Mouse (Mus musculus) embryonic facial prominence, embryonic 13.5 days (tissue): ENCODE data around the gene Pde8a. TPM values are rescaled to one million over a fixed set of nuclear protein-coding genes. Genes with fewer than 3 reads are reported as not detected.

Source experiments
- ATAC-seq: fragments of 200-750 bp; cut with Nextera tagmentation; 2 replicates; pipeline ENCODE4 v1.8.0; 2017; ENCODE audit warnings: low read depth; ENCODE audit not compliant: insufficient number of reproducible peaks, insufficient read depth, low FRiP score, low TSS enrichment
- H3K27ac ChIP-seq: fragments of 300-500 bp; sonication (generic); 2 replicates; pipeline ENCODE4 v1.5.1; 2015; ENCODE audit warnings: moderate library complexity, mild to moderate bottlenecking, inconsistent platforms
- H3K27me3 ChIP-seq: fragments of 300-500 bp; sonication (generic); 2 replicates; pipeline ENCODE4 v1.6.1; 2015; ENCODE audit warnings: mild to moderate bottlenecking, inconsistent platforms
- H3K36me3 ChIP-seq: fragments of 300-500 bp; sonication (generic); 2 replicates; pipeline ENCODE4 v1.6.1; 2015; ENCODE audit warnings: mild to moderate bottlenecking, inconsistent platforms
- H3K4me1 ChIP-seq: fragments of 300-500 bp; sonication (generic); 2 replicates; pipeline ENCODE4 v1.6.1; 2015; ENCODE audit warnings: inconsistent platforms
- H3K4me2 ChIP-seq: fragments of 300-500 bp; sonication (generic); 2 replicates; pipeline ENCODE4 v1.6.1; 2015; ENCODE audit warnings: moderate library complexity, mild to moderate bottlenecking, inconsistent platforms
- H3K4me3 ChIP-seq: fragments of 300-500 bp; sonication (generic); 2 replicates; pipeline ENCODE4 v1.5.1; 2015; ENCODE audit warnings: mild to moderate bottlenecking, inconsistent platforms
- H3K9ac ChIP-seq: fragments of 300-500 bp; sonication (generic); 2 replicates; pipeline ENCODE4 v1.6.1; 2015; ENCODE audit warnings: mild to moderate bottlenecking, inconsistent platforms
- H3K9me3 ChIP-seq: fragments of 300-500 bp; sonication (generic); 2 replicates; pipeline ENCODE4 v1.6.1; 2016; ENCODE audit warnings: inconsistent platforms
- WGBS: fragments of 180-500 bp; shearing (Covaris S2); methylation state at CpG from one replicate; pipeline ENCODE4 v1.1.7; 2015; ENCODE audit warnings: mixed read lengths; 5-methylcytosine and 5-hydroxymethylcytosine counted together
- polyA plus RNA-seq: library from polyadenylated mRNA; unstranded; fragments of >200 nt; fragmentation: Nextera tagmentation; extraction: Ambion mirVana; gene quantifications from 2 replicates; pipeline ENCODE4 v1.2.1, GENCODE M21; 2015

Gene Pde8a
- polyA plus RNA-seq, 1 experiment from 2014 or later, result 4.7 TPM

- no peak overlapping the region for H3K4me3 ChIP-seq
- no peak overlapping the region for H3K9ac ChIP-seq
- no peaks in the 10 kb centered on the region for H3K9me3 ChIP-seq
- H3K36me3 ChIP-seq, result no peaks in the 10 kb centered on the region
- WGBS, result 85% methylated on average over 1 of the region's 1 CpGs
- H3K4me1 ChIP-seq, result no peaks in the 10 kb centered on the region
- no peak overlapping the region for H3K27ac ChIP-seq
- H3K27me3 ChIP-seq, result no peaks in the 10 kb centered on the region
- ATAC-seq, result no peak
- no peak overlapping the region for H3K4me2 ChIP-seq
These were observed 67.8 kb downstream of the Pde8a start for GRCm38 (mm10) chr7:81281240-81281639.

GRCm38 (mm10) chr7:81286456-81286855 is 73.1 kb downstream of the Pde8a start:
- no peaks in the 10 kb centered on the region for H3K9me3 ChIP-seq
- no peaks in the 10 kb centered on the region; the same call in 1 of the 2 replicates for H3K27me3 ChIP-seq
- H3K27ac ChIP-seq, result no peak overlapping the region
- H3K4me3 ChIP-seq, result no peak overlapping the region
- no peak overlapping the region for H3K9ac ChIP-seq
- ATAC-seq, result no peak
- no peaks in the 10 kb centered on the region for H3K36me3 ChIP-seq
- WGBS, result 45% methylated on average over 7 of the region's 7 CpGs
- H3K4me1 ChIP-seq, result no peaks in the 10 kb centered on the region
- H3K4me2 ChIP-seq, result no peak overlapping the region

- no peak for ATAC-seq
- 68% methylated on average over 8 of the region's 8 CpGs for WGBS
- Histone ChIP-seq H3K36me3 (no peaks in the 10 kb centered on the region), H3K4me3 (no peak overlapping the region), H3K4me1 (no peaks in the 10 kb centered on the region), H3K9me3 (no peaks in the 10 kb centered on the region), H3K4me2 (no peak overlapping the region), H3K9ac (no peak overlapping the region), H3K27ac (no peak overlapping the region), H3K27me3 (no peaks in the 10 kb centered on the region; the same call in 1 of the 2 replicates)
These were observed 73.5 kb downstream of the Pde8a start for GRCm38 (mm10) chr7:81286946-81287345.

GRCm38 (mm10) chr7:81295169-81295568 is 81.8 kb downstream of the Pde8a start:
- Histone ChIP-seq H3K27me3 (no peaks in the 10 kb centered on the region), H3K4me1 (peaks cover 5% of the 10 kb centered on the region; the same call in 1 of the 2 replicates), H3K9me3 (no peaks in the 10 kb centered on the region), H3K36me3 (no peaks in the 10 kb centered on the region), H3K4me2 (no peak overlapping the region), H3K4me3 (no peak overlapping the region), H3K9ac (no peak overlapping the region), H3K27ac (no peak overlapping the region)
- no peak for ATAC-seq
- WGBS, result 84% methylated on average over 2 of the region's 2 CpGs

- Histone ChIP-seq H3K4me1 (peaks cover 8% of the 10 kb centered on the region; the same call in 1 of the 2 replicates), H3K27me3 (no peaks in the 10 kb centered on the region), H3K9me3 (no peaks in the 10 kb centered on the region), H3K9ac (no peak overlapping the region), H3K36me3 (no peaks in the 10 kb centered on the region), H3K27ac (no peak overlapping the region), H3K4me3 (no peak overlapping the region), H3K4me2 (no peak overlapping the region)
- ATAC-seq, result no peak
- WGBS, result 34% methylated on average over 6 of the region's 6 CpGs
These were observed 84.8 kb downstream of the Pde8a start for GRCm38 (mm10) chr7:81298206-81298605.

GRCm38 (mm10) chr7:81301323-81301722 is 87.9 kb downstream of the Pde8a start:
- WGBS, result 53% methylated on average over 7 of the region's 7 CpGs

GRCm38 (mm10) chr7:81303682-81304081 is 90.3 kb downstream of the Pde8a start:
- H3K4me2 ChIP-seq, result no peak overlapping the region
- ATAC-seq, result no peak
- H3K9ac ChIP-seq, result no peak overlapping the region
- H3K27me3 ChIP-seq, result no peaks in the 10 kb centered on the region
- H3K4me1 ChIP-seq, result peaks cover 3% of the 10 kb centered on the region; the same call in 1 of the 2 replicates
- no peaks in the 10 kb centered on the region for H3K9me3 ChIP-seq
- H3K27ac ChIP-seq, result no peak overlapping the region
- 89% methylated on average over 2 of the region's 2 CpGs for WGBS
- H3K36me3 ChIP-seq, result no peaks in the 10 kb centered on the region
- no peak overlapping the region for H3K4me3 ChIP-seq

More at GRCm38 (mm10) chr7:81301323-81301722, 87.9 kb downstream of the Pde8a start:
- no peak overlapping the region for H3K4me2 ChIP-seq
- ATAC-seq, result no peak
- H3K9me3 ChIP-seq, result no peaks in the 10 kb centered on the region
- peaks cover 8% of the 10 kb centered on the region; the same call in 1 of the 2 replicates for H3K4me1 ChIP-seq
- H3K4me3 ChIP-seq, result no peak overlapping the region
- no peak overlapping the region for H3K9ac ChIP-seq
- H3K36me3 ChIP-seq, result no peaks in the 10 kb centered on the region
- no peaks in the 10 kb centered on the region for H3K27me3 ChIP-seq
- H3K27ac ChIP-seq, result no peak overlapping the region

- 62% methylated on average over 5 of the region's 5 CpGs for WGBS
- no peaks in the 10 kb centered on the region for H3K9me3 ChIP-seq
- no peak overlapping the region for H3K4me2 ChIP-seq
- no peaks in the 10 kb centered on the region for H3K27me3 ChIP-seq
- no peak overlapping the region for H3K4me3 ChIP-seq
- H3K4me1 ChIP-seq, result peaks cover 3% of the 10 kb centered on the region; the same call in 1 of the 2 replicates
- no peak for ATAC-seq
- no peak overlapping the region for H3K9ac ChIP-seq
- H3K36me3 ChIP-seq, result no peaks in the 10 kb centered on the region
- H3K27ac ChIP-seq, result no peak overlapping the region
These were observed 90.7 kb downstream of the Pde8a start for GRCm38 (mm10) chr7:81304100-81304499.

GRCm38 (mm10) chr7:81304675-81305074 is 91.3 kb downstream of the Pde8a start:
- WGBS, result 86% methylated on average over 5 of the region's 5 CpGs
- Histone ChIP-seq H3K9me3 (no peaks in the 10 kb centered on the region), H3K36me3 (no peaks in the 10 kb centered on the region), H3K9ac (no peak overlapping the region), H3K27ac (no peak overlapping the region), H3K4me2 (no peak overlapping the region), H3K4me3 (no peak overlapping the region), H3K27me3 (no peaks in the 10 kb centered on the region), H3K4me1 (peaks cover 3% of the 10 kb centered on the region; the same call in 1 of the 2 replicates)
- no peak for ATAC-seq

GRCm38 (mm10) chr7:81307735-81308134 is 94.3 kb downstream of the Pde8a start:
- Histone ChIP-seq H3K9ac (no peak overlapping the region), H3K4me3 (no peak overlapping the region), H3K27ac (no peak overlapping the region), H3K27me3 (no peaks in the 10 kb centered on the region), H3K4me1 (no peaks in the 10 kb centered on the region), H3K36me3 (no peaks in the 10 kb centered on the region), H3K9me3 (no peaks in the 10 kb centered on the region), H3K4me2 (no peak overlapping the region)
- 74% methylated on average over 8 of the region's 8 CpGs for WGBS
- ATAC-seq, result no peak

- no peaks in the 10 kb centered on the region for H3K27me3 ChIP-seq
- H3K4me3 ChIP-seq, result no peak overlapping the region
- peaks cover 15% of the 10 kb centered on the region for H3K4me1 ChIP-seq
- no peaks in the 10 kb centered on the region for H3K36me3 ChIP-seq
- no peak for ATAC-seq
- no peak overlapping the region for H3K4me2 ChIP-seq
- H3K27ac ChIP-seq, result no peak overlapping the region
- 91% methylated on average over 6 of the region's 6 CpGs for WGBS
- no peak overlapping the region for H3K9ac ChIP-seq
- no peaks in the 10 kb centered on the region for H3K9me3 ChIP-seq
These were observed 95.9 kb downstream of the Pde8a start for GRCm38 (mm10) chr7:81309247-81309646.

GRCm38 (mm10) chr7:81311130-81311529 is 97.7 kb downstream of the Pde8a start:
- 82% methylated on average over 1 of the region's 1 CpGs for WGBS
- H3K36me3 ChIP-seq, result no peaks in the 10 kb centered on the region
- no peak for ATAC-seq

More at GRCm38 (mm10) chr7:81311130-81311529, 97.7 kb downstream of the Pde8a start:
- H3K4me1 ChIP-seq, result peaks cover 17% of the 10 kb centered on the region
- no peak overlapping the region for H3K9ac ChIP-seq
- no peak overlapping the region for H3K27ac ChIP-seq
- no peaks in the 10 kb centered on the region for H3K27me3 ChIP-seq
- H3K4me2 ChIP-seq, result no peak overlapping the region
- H3K9me3 ChIP-seq, result no peaks in the 10 kb centered on the region
- H3K4me3 ChIP-seq, result no peak overlapping the region
